Mouse (Mus musculus) embryonic facial prominence, embryonic 14.5 days (tissue): ENCODE data around the gene Plek2. TPM values are rescaled to one million over a fixed set of nuclear protein-coding genes. Genes with fewer than 3 reads are reported as not detected.

Source experiments
- ATAC-seq: fragments of 200-750 bp; cut with Nextera tagmentation; 2 replicates; pipeline ENCODE4 v1.8.0; 2017; ENCODE audit warnings: low read depth, moderate number of reproducible peaks, moderate TSS enrichment
- DNase-seq: peaks from one replicate; pipeline ENCODE4 v3.0.0-alpha.2; 2015; ENCODE audit warnings: low spot score
- H3K27ac ChIP-seq: fragments of 300-500 bp; sonication (generic); replicated peaks from 2 replicates; pipeline ENCODE4 v1.5.1; 2014; ENCODE audit warnings: low read depth, mild to moderate bottlenecking, low read length, moderate library complexity
- H3K27me3 ChIP-seq: fragments of 300-500 bp; sonication (generic); replicated peaks from 2 replicates; pipeline ENCODE4 v1.6.1; 2014; ENCODE audit warnings: low read length; ENCODE audit not compliant: control insufficient read depth, insufficient read depth
- H3K36me3 ChIP-seq: fragments of 300-500 bp; sonication (generic); 2 replicates; pipeline ENCODE4 v1.6.1; 2014; ENCODE audit warnings: low read length, mixed read lengths; ENCODE audit not compliant: control insufficient read depth, insufficient read depth
- H3K4me1 ChIP-seq: fragments of 300-500 bp; sonication (generic); 2 replicates; pipeline ENCODE4 v1.6.1; 2014; ENCODE audit warnings: antibody characterized with exemption, low read length; ENCODE audit not compliant: control insufficient read depth, insufficient read depth
- H3K4me2 ChIP-seq: fragments of 300-500 bp; sonication (generic); 2 replicates; pipeline ENCODE4 v1.6.1; 2014; ENCODE audit warnings: low read depth, mild to moderate bottlenecking, low read length, moderate library complexity, mixed read lengths
- H3K4me3 ChIP-seq: fragments of 300-500 bp; sonication (generic); 2 replicates; pipeline ENCODE4 v1.5.1; 2014; ENCODE audit warnings: low read depth, mild to moderate bottlenecking, low read length
- H3K9ac ChIP-seq: fragments of 300-500 bp; sonication (generic); 2 replicates; pipeline ENCODE4 v1.6.1; 2014; ENCODE audit warnings: low read depth, mild to moderate bottlenecking, low read length, moderate library complexity, mixed read lengths
- H3K9me3 ChIP-seq: fragments of 300-500 bp; sonication (generic); 2 replicates; pipeline ENCODE4 v1.6.1; 2016; ENCODE audit warnings: low read length; ENCODE audit not compliant: control insufficient read depth
- WGBS: fragments of 180-500 bp; shearing (Covaris S2); extraction: QIAGEN DNeasy Blood & Tissue Kit; methylation state at CpG from one replicate; pipeline ENCODE4 v1.1.7; 2014; 5-methylcytosine and 5-hydroxymethylcytosine counted together
- polyA plus RNA-seq: library from polyadenylated mRNA; unstranded; fragments of >200 nt; fragmentation: Nextera tagmentation; extraction: Ambion mirVana; gene quantifications from 2 replicates; pipeline ENCODE4 v1.2.1, GENCODE M21; 2014

The Plek2 gene
- polyA plus RNA-seq, 1 experiment from 2014 or later, result 6.6 TPM

DNA sequence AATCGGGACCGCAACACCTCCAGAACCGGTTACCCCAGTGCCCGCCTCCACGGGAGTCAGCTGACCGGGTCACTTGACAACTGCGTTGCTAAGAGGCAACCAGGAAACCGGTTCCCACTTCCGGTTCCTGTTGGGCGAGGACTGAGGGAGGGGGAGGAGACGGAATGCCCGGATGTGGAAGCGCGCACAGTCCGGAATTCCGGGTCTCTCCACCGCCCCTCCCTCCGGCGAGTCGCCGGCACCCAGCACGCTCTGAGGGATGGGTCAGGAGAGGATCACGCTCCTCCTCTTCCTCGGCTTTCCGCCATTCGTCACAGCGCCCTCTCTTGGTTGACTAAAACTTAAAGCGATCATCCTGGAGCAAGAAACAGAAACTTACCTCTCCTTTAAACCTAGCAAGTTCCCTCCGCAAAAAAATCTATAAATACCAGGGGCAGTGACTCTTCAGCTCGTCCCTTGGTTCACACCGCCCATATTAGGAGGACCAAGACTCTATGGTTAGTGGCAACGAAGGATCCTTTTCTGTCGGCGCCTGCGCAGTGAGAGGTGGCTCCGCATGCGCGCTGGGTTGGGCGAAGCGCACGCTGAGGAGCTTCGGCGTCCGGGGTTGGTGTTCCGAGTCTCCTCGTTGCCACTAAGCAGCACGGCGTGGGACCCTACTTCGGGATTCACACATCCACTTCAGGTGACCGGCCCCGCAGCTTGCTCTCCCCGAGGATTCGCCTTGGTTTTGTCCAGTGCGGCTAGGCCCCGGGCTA lies 45.1 kb downstream of the Plek2 start, which contains the start of the genes Atp6v1d and Eif2s1:
Gene Atp6v1d, minus strand, starts transcription at position 143 of the 758 bp plus-strand sequence.
Gene Eif2s1, plus strand, starts transcription at position 324 of the 758 bp plus-strand sequence.
- Histone ChIP-seq H3K9me3 (no peaks in the 10 kb centered on the region), H3K27me3 (no peaks in the 10 kb centered on the region), H3K4me2 (peak within 1 kb of the TSS; percentile 87), H3K9ac (peak within 1 kb of the TSS; percentile 96), H3K4me1 (peaks cover 15% of the 10 kb centered on the region), H3K36me3 (peaks cover 6% of the 10 kb centered on the region; the same call in 1 of the 2 replicates), H3K27ac (peak within 1 kb of the TSS; percentile 88), H3K4me3 (peak within 1 kb of the TSS; percentile 93)
- WGBS, result under 1% methylated on average over 51 of the region's 55 CpGs
- peak; percentile 100 for ATAC-seq
- DNase-seq, result peak; percentile 99

DNA sequence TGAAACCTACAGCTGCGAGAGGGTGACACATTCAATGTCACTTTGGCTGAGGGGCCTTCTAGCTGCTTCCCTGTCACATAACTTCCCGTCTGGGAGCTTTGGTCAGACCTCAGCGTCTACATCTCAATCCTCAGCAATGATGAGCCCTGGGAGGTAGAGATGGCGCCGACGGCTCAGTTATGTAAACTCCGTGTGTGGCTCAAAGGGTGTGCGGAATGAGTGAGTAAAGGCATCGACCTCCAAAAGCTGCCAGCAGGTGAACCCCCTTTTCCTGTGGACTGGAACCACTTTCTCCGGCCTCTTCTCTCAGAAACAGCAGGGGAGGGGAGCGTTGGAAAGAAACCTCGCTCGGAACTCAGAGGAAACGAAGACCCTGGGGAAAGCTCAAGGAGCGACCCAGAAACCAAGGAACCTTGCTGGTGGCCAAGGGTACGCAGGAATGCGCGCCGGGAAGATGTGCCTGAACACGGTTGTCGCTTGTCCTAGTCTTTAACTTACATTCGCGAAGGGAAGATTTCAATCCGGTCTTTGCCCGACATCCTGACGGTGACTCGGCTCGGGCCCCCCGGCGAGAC lies 45.8 kb downstream of the Plek2 start:
- no peaks in the 10 kb centered on the region for H3K27me3 ChIP-seq
- DNase-seq, result no peak
- peak overlapping the region; percentile 67 for H3K27ac ChIP-seq
- peak overlapping the region; percentile 87 for H3K4me2 ChIP-seq
- no peaks in the 10 kb centered on the region for H3K9me3 ChIP-seq
- H3K9ac ChIP-seq, result peak overlapping the region; percentile 82
- peaks cover 15% of the 10 kb centered on the region for H3K4me1 ChIP-seq
- peak; percentile 28; the same call in 1 of the 2 replicates for ATAC-seq
- WGBS, result under 1% methylated on average over 30 of the region's 30 CpGs
- H3K4me3 ChIP-seq, result peak overlapping the region; percentile 93
- peaks cover 12% of the 10 kb centered on the region for H3K36me3 ChIP-seq

DNA sequence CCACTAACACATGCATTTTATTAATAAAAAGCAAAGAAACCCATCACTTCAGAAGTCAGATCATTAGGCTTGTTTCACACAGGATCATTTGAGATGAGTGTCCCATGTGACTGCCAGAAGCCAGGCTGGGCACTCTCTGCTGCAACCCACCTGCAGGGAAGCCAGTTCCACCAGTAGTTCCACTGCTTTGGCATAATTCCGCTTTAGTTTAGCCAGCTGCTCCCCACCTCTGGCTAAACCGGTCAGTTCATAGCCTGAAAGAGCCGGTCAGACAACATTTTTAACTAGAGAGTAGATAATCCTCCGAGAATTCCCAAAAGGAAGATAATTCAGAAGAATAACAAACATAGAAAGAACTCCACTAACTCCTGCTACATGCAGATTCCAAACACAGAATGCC lies 58.5 kb downstream of the Plek2 start:
- Histone ChIP-seq H3K4me3 (no peak overlapping the region), H3K9me3 (no peaks in the 10 kb centered on the region), H3K4me1 (no peaks in the 10 kb centered on the region), H3K4me2 (no peak overlapping the region), H3K27ac (no peak overlapping the region; the same call in 1 of the 2 replicates), H3K9ac (no peak overlapping the region), H3K36me3 (peaks cover 66% of the 10 kb centered on the region), H3K27me3 (no peaks in the 10 kb centered on the region)
- ATAC-seq (peak; percentile 74), DNase-seq (peak; percentile 56)
- 82% methylated on average over 4 of the region's 4 CpGs for WGBS

DNA sequence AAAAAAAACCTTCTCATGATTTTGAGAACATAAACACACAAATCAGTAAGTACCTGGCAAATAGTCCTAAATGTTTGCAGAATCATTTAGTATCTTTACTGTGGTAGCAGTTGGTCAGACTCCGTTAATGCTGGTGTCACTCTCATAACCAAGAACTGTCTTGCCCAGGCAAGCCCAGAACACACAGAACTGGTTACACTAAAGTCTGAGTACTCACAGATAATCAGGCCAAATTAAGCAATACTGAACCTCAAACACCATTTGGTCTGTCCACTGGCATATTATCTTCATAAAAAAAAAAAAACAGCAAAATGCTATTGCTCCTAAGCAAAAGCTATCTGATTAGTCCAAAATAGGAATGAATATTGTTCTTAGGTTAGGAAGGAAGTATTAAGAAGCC lies 64.3 kb downstream of the Plek2 start:
- ATAC-seq (no peak), DNase-seq (no peak)
- Histone ChIP-seq H3K27ac (no peak overlapping the region), H3K4me2 (no peak overlapping the region), H3K9ac (no peak overlapping the region), H3K9me3 (no peaks in the 10 kb centered on the region), H3K4me1 (no peaks in the 10 kb centered on the region), H3K4me3 (no peak overlapping the region), H3K27me3 (no peaks in the 10 kb centered on the region), H3K36me3 (peaks cover 75% of the 10 kb centered on the region)
- WGBS, result 81% methylated on average over 1 of the region's 1 CpGs

DNA sequence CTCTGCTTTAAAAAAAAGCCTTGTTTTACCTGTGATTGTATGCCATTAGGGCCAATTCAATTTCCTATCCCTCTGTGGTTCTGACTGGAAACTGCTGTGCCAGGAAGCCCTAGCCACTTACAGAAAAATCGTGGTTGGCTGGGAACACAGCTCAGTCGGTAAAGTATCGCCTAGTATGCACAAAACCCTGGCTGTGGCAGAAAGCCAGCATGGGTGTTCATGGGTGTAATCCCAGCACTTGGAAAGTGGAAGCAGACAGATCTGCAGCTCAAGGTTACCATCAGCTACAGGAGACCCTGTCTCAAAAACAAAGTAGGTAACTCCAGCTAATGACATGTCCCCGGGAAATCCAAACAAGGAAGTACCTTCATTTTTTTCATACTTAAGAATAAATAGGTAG lies 66.9 kb downstream of the Plek2 start:
- Histone ChIP-seq H3K9me3 (no peaks in the 10 kb centered on the region), H3K27ac (no peak overlapping the region), H3K27me3 (no peaks in the 10 kb centered on the region), H3K4me1 (no peaks in the 10 kb centered on the region), H3K9ac (no peak overlapping the region), H3K4me3 (no peak overlapping the region), H3K4me2 (no peak overlapping the region), H3K36me3 (peaks cover 77% of the 10 kb centered on the region)
- 78% methylated on average over 4 of the region's 4 CpGs for WGBS
- ATAC-seq, result no peak
- DNase-seq, result peak; percentile 24

Other genes starting within 250 kb of the Plek2 start
- not detected in 2 replicates for gene Fam71d, start 215.4 kb downstream of the Plek2 start, polyA plus RNA-seq
- 12.4 and 14.4 TPM in 2 replicates for gene Mpp5, start 158.1 kb downstream of the Plek2 start, polyA plus RNA-seq
- gene Atp6v1d, start 45.3 kb downstream of the Plek2 start, polyA plus RNA-seq, result 62.2 and 69.5 TPM in 2 replicates
- 184 and 201 TPM in 2 replicates for gene Eif2s1, start 45.1 kb downstream of the Plek2 start, polyA plus RNA-seq
- gene Tmem229b, start 100.7 kb upstream of the Plek2 start, polyA plus RNA-seq, result 8.1 and 9.5 TPM in 2 replicates
- gene Plekhh1, start 122.2 kb upstream of the Plek2 start, polyA plus RNA-seq, result 2.5 and 3.5 TPM in 2 replicates
- 20.1 and 24.5 TPM in 2 replicates for gene Pigh, start 182.7 kb upstream of the Plek2 start, polyA plus RNA-seq
- 2.2 and 2.9 TPM in 2 replicates for gene Arg2, start 223.8 kb upstream of the Plek2 start, polyA plus RNA-seq